Mouse (Mus musculus) 416B (cell line): ENCODE measurements around the gene Ftl1.
"Not testable (repeated sequence)": the region's sequence is repeated elsewhere in the genome, so short reads cannot be mapped to it uniquely, and the experiment has no call there.

Experiments used
- DNase-seq: peaks from one replicate; pipeline ENCODE4 v3.0.0; 2011; ENCODE audit warnings: low read depth

The Ftl1 gene

GRCm38 (mm10) chr7:45476453-45476852, 16.8 kb upstream of the Ftl1 start:
- DNase-seq: no peak

GRCm38 (mm10) chr7:45475291-45475969, 15.7 kb upstream of the Ftl1 start:
- peak; percentile 88 for DNase-seq

- peak; percentile 85 for DNase-seq
These were observed 11.2 kb upstream of the Ftl1 start for GRCm38 (mm10) chr7:45470869-45471268.

DNA sequence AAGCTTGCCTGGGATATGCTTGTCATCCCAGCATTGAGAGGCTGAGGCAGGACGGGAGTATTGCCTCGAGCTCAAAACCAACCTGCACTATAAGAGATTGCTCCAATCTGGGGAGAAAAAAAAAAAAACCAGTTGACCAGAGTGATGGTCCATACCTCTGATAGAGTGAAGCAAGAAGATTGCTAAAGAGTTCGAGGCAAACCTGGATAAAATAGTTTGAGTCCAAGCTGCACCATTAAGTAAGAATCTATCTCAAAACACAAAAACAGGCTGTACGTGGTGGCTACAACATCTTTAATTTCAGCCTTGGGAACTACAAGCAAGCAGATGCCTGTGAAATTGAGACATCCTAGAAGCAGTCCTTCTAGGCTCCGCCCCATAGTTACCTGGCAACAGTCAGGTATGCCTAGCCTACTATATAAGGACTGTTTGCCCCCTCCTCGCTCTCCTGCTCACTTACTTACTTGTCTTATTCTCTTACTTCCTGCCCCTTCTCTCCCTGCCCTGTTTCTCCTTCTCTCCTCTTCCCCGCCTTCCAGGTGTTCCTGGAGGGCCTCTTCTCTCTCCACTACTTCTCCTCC, 7.5 kb upstream of the Ftl1 start:
- no peak for DNase-seq

DNA sequence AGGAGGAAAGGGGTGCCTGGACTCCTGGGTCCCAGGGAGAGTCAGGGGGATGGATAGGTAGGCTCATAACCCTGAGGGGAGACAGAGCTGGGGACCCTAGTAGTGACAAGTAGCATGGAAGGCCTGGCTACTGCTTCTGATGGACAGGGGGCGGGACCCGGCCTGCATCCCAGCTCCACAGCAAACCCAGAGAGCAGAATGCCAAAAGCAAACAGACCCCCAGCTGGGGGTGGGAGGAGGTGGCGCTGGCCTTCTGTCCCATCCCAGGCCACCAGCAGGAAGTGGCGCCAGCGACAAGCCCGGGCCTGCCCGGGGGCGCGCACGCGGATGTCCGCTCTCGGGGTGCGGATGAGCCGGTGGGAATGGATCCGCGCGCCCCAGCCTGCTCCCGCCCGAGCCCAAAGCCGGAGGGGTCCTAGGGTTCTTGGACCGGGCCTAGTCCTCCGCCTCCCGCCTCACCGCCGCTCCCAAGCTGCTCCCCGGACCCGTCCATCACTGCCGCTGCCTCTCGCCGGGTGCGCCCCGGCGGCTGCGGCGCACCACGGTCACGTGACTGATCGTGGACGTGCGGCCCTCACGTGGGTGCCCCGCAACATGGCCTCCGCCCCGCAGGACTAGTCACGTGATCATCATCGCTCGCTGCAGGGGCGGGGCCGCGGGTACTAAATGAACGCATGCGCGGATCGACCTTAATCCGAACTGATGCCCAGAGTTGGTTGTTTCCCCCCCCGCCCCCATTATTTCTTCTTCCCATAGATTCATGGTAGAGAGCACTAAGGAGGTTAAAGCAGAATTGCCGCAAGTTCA, 6.8 kb upstream of the Ftl1 start, which contains the start of gene Bax:
Bax (minus strand) TSS at position 616 of the 807 bp plus-strand sequence.
- DNase-seq: peak; percentile 96

DNA sequence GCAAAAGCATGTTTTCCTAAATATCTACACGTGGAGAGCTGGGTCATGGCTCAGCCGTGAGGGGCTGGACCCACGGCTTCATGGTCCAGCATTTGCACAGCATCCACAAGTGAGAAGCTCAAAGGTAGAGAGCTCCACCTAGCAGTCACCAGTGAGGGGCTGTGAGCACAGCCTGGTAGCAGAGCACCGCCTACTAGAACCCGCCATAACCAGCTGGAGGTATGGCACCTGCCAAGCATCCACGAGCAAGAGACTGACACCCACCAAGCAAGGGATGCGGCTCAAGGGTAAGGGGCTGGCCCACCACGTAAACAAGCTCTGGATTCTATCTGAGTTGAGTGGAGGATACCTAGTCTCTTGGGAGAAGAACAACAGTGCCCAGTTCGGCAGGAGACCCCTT, 5.9 kb upstream of the Ftl1 start:
- peak; percentile 69 for DNase-seq

DNA sequence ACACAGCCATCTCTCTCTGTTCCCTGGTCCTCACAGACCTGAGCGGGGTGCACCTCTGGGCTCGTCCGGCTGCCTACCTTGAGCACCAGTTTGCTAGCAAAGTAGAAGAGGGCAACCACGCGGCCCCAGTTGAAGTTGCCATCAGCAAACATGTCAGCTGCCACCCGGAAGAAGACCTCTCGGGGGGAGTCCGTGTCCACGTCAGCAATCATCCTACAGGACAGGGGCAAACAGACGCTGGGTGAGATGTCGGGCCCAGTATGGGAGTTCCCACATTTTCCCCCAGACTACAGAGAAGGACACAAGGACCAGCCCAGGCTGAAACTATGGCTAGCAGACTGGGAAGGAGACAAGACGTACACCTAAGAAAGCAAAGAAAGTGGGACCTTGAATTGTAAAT, 5.4 kb upstream of the Ftl1 start:
- DNase-seq: no peak

DNA sequence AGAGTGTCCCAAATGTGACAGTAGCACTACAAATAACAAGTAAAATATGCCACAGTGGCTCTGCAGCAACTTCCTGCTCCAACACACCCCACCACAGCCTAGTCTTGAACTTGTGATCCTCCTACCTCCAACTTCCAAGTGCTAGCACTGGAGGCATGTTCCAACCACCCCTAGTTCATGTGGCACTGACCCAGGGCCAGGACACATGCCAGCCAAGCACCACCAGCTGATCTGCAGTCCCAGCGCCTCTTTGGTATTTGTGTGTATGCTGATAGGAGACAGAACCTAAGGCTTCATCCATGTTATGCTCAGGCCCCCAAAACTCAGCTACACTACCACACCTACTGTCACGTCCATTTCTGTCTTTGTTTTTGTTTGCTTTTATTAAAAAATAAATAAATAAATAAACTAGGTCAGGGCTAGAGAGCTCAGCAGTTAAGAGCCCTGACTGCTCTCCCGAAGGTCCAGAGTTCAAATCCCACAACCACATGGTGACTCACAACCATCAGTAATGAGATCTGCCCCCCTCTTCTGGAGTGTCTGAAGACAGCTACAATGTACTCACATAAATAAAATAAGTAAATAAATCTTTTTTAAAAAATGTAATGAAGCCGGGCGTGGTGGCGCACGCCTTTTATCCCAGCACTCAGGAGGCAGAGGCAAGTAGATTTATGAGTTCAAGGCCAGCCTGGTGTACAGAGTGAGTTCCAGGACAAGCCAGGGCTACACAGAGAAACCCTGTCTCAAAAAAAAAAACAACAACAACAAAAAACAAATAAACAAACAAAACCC, 4.5 kb upstream of the Ftl1 start:
- no peak for DNase-seq

- DNase-seq: not testable (repeated sequence)
These were observed 3.2 kb upstream of the Ftl1 start for GRCm38 (mm10) chr7:45462868-45463267.

GRCm38 (mm10) chr7:45462325-45462724, 2.6 kb upstream of the Ftl1 start:
- DNase-seq: no peak

- DNase-seq: no peak
These were observed 2.1 kb upstream of the Ftl1 start for GRCm38 (mm10) chr7:45461781-45462180.

DNA sequence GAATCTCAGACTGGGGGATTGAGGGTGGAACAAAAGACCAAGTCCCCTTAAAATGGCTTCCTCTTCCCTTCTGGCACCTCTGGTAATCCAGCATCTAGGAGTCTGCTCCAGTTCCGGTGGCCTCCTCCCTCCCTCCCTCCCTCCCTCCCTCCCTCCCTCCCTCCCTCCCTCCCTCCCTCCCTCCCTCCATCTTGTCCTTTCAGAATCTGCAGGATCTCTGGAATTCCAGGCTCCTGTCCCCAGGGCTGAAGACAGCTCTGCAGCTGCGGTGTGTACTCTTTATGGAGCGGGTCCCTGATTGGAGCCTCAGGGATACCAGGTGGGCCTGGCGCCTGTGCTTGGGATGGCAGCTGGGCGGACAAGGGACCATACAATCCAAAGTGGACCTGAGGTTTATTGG, 1.6 kb upstream of the Ftl1 start:
- no peak for DNase-seq

DNA sequence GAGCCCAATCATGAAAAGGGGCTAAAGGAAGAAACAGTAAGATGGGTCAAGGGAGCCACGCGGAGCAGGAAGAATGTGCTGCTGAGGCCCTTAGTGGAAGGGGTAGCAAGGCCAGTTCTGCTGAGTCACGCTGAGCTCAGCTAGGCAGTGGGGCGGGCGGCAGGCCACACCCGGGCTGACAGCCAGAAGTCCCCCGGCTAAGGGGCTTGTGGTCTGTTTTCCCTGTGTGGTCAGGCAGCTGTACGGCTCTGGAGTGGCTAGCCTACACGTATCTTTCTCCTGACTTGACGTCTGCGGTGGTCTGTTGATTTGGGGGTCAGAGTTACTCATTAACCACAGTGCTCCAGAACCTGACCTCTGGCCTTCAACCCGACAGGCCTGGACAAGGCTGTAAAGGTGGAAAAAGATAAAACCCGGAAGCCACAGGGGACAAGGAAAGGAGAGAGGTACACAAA, 1.2 kb upstream of the Ftl1 start:
- peak; percentile 99 for DNase-seq

DNA sequence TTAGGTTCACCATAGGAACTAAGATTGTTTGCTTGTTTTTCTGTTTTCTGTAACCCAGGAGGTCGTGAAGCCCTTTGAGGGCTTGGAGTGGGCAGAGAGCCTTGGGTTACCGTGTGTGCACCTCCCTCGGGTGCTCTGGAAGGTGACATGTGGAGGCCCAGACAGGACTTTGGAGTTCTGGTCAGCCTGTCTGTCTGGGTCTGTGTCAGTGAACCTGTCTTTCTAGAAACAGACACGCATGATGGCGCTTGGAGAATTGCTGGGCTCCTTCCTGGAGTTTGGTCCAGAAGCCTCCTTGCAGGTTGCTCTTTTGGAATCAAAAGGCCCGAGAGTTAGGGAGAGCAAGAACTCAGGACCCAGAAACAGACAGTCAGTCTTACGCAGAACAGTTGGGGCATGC, 693 bp upstream of the Ftl1 start:
- no peak for DNase-seq

DNA sequence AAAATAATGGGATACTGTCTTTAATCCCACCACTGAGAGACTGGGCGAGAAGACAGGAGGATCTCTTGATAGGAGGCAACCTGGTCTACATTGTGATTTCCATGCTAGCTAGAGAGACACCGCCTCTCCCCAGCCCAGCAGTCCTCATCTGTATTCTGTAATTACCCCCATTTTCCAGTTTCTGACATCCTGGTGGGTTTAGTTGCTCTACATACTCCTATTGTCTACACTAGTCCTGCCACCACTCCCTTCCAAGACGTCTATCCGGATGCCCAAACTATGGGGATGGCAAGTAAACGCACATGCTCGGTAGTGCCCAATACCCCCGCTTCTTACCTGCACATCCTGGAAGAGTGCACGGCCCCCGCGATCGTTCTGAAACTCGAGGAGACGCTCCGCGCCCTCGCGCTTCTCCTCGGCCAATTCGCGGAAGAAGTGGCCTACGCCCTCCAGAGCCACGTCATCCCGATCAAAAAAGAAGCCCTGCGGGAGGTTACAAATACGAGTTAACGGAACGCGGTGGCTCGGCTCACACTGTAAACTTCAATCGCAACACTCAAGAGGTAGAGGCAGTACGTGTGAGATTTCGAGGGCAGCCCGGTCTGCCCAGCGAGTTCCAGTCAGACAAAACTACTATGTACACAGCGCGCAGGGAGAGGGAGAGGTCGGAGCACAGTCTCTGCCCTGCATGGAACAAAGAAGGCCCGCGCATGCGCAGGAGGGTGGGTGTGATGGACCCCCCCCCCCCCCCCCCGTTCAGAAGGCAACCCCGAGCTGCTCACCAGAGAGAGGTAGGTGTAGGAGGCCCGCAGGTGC, 728 bp downstream of the Ftl1 start:
- peak; percentile 83 for DNase-seq

- DNase-seq: peak; percentile 89
These were observed 2.3 kb downstream of the Ftl1 start for GRCm38 (mm10) chr7:45457204-45458060.

DNA sequence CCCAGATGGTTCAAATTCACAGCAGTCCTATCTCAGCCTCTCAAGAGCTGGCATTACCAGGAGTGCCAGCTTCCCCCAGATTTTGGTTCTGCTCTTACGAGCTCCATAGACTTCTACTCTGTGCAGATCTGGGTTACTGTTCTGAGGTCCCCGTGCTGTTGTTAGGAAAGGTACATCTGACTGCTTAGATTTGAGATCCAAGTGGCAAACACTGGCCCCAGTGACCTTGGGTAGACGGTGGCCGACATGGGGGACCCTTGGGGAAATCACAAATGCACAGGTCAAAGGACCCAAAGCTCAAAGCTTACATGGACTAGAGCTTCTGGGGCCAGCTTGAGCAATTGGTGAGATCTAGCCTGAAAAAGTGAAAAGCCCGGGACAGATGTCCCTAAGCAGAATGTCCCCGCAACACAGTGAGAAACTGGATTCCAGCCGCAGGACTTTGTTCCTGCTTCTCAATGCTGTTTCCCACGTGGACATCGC, 2.9 kb downstream of the Ftl1 start:
- DNase-seq: no peak

DNA sequence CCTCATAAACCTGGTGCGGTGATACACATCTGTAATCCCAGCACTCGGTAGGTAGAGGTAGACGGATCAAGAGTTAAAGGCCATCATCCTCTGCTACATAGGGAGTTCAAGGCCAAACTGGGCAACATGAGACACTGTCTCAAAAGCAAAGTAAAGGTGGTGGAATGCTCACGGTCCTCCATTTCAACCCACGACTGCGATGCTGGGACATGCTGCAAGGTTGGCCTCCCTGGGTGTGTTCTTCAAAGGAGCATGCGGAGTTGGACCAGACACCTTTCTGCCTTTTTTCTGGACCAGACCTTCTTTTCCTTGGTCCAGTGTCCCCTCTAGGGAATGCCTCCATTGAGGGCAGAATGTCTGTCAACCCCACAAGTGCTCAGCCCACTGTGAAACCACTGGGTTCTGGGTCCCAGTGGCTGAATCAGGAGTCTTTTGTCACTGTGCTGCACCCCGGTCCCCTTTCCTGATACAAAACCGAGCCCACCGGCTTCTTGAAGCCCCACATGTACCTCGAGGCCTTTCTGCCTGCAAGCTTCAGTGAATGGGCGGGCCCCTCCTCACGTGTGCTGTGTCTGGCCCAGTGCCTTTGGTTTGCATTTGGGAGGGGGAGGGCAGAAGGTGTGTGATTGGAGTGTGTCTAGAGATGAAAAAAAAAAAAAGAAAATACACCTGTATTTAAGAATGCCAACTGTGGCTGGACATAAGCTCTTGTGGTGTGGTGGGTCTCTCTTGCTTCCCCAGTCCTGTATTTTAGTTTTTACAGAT, 3.6 kb downstream of the Ftl1 start:
- DNase-seq: no peak

DNA sequence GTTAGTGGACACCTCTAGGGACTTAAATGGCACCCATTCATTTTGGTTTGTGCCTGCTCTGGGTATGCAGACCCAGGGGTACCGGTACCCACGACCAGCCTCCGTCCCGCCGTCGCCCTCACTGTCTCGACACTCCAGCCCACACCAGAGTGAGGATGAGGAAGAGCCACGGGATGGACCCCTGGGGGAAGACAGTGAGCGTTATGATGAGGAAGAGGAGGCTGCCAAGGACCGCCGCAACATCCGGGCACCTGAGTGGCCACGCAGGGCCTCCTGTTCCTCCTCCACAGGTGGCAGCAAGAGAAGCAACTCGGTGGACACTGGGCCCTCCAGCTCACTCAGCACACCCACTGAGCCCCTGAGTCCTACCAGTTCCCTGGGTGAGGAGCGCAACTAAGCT, 4.7 kb downstream of the Ftl1 start:
- no peak for DNase-seq
